Mouse (Mus musculus): ENCODE data around the gene E330017A01Rik.

DNA sequence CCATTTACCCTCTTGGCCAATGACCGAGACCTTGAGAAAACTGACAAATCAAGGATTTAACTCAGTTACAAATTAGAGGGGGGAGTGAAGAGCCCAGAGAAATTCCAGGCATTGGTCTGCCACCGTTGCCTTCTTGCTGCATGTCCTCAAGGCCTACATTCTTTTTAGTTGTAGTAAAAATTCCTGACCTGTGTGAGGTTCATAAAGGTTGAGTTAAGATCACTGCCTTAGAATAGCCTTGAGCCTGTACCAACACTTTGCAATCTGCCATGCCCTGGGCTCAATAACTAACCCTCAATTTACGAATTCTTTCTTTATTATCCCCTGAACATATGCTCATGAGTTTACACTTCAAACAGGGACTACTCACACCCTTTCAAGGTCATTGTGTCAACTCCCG, 15.4 kb downstream of the E330017A01Rik start:
- TF ChIP-seq CTCF (IDR thresholded peaks at IDR 0.05; ENCODE audit: borderline replicate concordance, extremely low read depth, insufficient read depth, insufficient read length) (no peak), POLR2A (IDR thresholded peaks at IDR 0.05; ENCODE audit: borderline replicate concordance, extremely low read depth, insufficient read depth, insufficient read length, poor library complexity, severe bottlenecking) (no peak)

All from brain, embryonic 14.5 days (tissue).